Mouse (Mus musculus) E14TG2a.4 (cell line): Measurements from ENCODE around the gene Chmp2a.

Source experiments
- H3K27me3 ChIP-seq: 2 replicates; pipeline ENCODE4 v1.6.1; 2014; ENCODE audit warnings: low read length, control low read depth; ENCODE audit not compliant: insufficient read depth
- H3K36me3 ChIP-seq: 2 replicates; pipeline ENCODE4 v1.6.1; 2014; ENCODE audit warnings: low read length, control low read depth; ENCODE audit not compliant: insufficient read depth
- H3K4me1 ChIP-seq: replicated peaks from 2 replicates; pipeline ENCODE4 v1.6.1; 2014; ENCODE audit warnings: low read depth, low read length, control low read depth
- H3K4me3 ChIP-seq: replicated peaks from 2 replicates; pipeline ENCODE4 v1.5.1; 2014; ENCODE audit warnings: mild to moderate bottlenecking, low read length
- H3K9me3 ChIP-seq: 2 replicates; pipeline ENCODE4 v1.6.1; 2014; ENCODE audit warnings: low read length, control low read depth
- CTCF ChIP-seq: conservative IDR thresholded peaks from 2 replicates; pipeline ENCODE4 v1.5.1; 2014; ENCODE audit warnings: low read length
- NANOG ChIP-seq: IDR thresholded peaks from 2 replicates; pipeline ENCODE4 v1.6.1; 2014; ENCODE audit warnings: borderline replicate concordance, low read length, mixed read lengths
- POU5F1 ChIP-seq: IDR thresholded peaks from 2 replicates; pipeline ENCODE4 v1.6.1; 2014; ENCODE audit warnings: low read length, borderline replicate concordance

The Chmp2a gene

DNA sequence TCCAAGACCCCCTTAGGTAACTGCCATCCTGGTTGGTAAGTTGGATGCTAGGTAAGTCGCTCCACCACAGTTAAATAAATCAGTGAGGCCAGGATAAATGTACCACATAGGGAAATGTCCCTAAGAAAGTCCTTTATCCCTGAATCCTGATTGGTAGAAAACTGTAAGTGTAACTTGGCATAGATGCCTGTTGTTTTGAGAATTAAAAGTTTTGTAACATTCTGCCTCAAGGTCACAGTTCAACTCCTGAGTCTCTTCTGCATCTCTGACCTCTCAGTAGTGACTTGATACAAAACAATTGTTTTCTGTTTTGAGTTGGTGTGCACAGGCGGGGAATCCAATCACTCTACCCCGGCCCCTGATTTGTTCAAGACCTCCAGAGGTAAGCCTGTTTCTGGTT is 35.8 kb downstream of the Chmp2a start, which contains the start of gene Trim28:
Gene Trim28 (plus strand): TSS at position 264 of the 400 bp plus-strand sequence.
- TF ChIP-seq POU5F1 (no peak), CTCF (no peak), NANOG (no peak)
- Histone ChIP-seq H3K36me3 (peaks cover 2% of the 10 kb centered on the region), H3K4me3 (no peak within 1 kb of the TSS), H3K27me3 (no peaks in the 10 kb centered on the region), H3K4me1 (peaks cover 11% of the 10 kb centered on the region), H3K9me3 (no peaks in the 10 kb centered on the region)

DNA sequence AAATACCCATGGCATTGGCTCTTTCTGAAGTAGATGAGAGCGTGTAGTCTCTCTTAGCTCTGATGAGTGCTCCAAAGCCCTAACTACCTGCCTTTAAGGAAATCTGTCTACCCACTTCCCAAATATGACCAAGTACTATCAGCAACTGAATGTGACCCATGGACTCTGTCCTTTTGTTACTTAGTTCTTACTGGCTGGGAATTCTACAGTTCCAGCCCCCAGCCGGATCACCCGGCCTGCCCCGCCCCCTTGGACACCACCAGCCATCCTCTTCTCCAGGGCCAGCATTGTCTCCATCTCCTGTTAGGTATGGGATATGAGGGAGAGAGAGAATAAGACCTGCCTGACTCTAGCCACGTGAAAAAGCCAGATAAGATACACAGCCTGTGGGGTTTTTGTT is 36.6 kb downstream of the Chmp2a start, which contains the start of gene Slc27a5:
Gene Slc27a5 (minus strand): TSS at position 140 of the 400 bp plus-strand sequence.
- no peak for TF ChIP-seq CTCF
- TF ChIP-seq POU5F1: no peak
- TF ChIP-seq NANOG: no peak
- Histone ChIP-seq H3K9me3 (no peaks in the 10 kb centered on the region), H3K36me3 (no peaks in the 10 kb centered on the region; the same call in 1 of the 2 replicates), H3K4me1 (peaks cover 11% of the 10 kb centered on the region), H3K4me3 (no peak within 1 kb of the TSS), H3K27me3 (no peaks in the 10 kb centered on the region)

DNA sequence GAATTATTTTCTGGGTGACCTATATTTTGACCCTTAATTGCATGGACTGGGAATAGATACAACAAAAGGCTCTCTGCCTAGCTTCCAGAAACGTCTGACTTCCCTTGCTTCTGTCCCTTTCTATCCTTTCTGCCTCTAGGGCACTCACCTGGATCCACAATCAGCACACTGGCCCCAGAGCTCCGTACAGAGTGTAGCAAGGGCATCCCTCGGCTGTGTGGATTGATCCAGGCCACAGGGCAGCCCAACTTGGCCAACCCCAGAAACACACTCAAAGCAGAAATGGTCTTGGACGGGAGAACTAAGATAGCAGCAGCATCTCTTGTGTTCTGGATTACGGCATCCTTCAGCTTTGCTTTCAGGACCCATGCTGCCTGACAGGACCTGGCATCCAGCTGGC is 37.4 kb downstream of the Chmp2a start:
- Histone ChIP-seq H3K36me3 (no peaks in the 10 kb centered on the region), H3K9me3 (no peaks in the 10 kb centered on the region), H3K4me1 (peaks cover 11% of the 10 kb centered on the region), H3K4me3 (no peak overlapping the region), H3K27me3 (no peaks in the 10 kb centered on the region)
- TF ChIP-seq NANOG (no peak), CTCF (no peak), POU5F1 (no peak)

DNA sequence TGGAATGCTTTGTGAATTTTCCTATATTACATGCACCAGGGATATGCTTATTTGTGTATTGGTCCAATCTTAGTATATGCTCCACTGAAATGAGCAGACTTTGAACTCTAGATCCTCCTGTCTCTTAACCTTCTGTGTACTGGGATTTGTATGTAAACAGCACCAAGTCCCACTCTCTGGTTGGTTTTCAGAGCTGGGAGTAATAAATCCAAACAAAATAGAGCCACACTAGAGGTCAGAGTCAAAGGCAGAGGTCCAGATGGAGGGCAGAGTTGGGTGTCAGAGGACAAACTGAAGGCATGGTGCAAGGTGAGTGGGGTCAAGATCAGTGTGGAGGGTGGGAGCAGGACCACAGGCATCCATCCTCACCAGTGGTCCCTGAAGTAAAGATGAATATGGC is 38.7 kb downstream of the Chmp2a start:
- peaks cover 11% of the 10 kb centered on the region for H3K4me1 ChIP-seq
- no peaks in the 10 kb centered on the region for H3K27me3 ChIP-seq
- no peaks in the 10 kb centered on the region for H3K36me3 ChIP-seq
- TF ChIP-seq POU5F1 (no peak), NANOG (no peak), CTCF (no peak)
- no peak overlapping the region for H3K4me3 ChIP-seq
- H3K9me3 ChIP-seq: no peaks in the 10 kb centered on the region

DNA sequence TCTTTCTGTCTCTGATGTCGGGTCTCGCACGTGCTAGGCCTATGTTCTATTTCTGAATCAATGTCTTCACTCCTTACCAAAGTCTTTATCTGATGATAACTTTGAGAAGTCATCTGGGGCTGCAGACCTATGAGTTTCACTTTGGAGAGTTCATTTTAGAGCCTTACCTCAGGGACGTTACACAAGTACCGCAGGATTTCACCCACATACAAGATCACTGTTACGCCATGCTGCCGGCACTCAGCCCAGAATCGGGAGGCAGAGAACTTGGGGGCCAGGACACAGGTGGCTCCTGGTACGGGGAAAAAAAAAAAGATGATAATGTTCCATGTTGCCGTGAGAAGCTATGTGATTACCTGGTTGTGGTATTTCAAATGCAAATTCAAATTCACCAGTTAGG is 41.5 kb downstream of the Chmp2a start:
- peaks cover 17% of the 10 kb centered on the region for H3K4me1 ChIP-seq
- no peak for TF ChIP-seq NANOG
- no peak for TF ChIP-seq CTCF
- no peak for TF ChIP-seq POU5F1
- H3K36me3 ChIP-seq: no peaks in the 10 kb centered on the region
- H3K9me3 ChIP-seq: no peaks in the 10 kb centered on the region
- H3K27me3 ChIP-seq: no peaks in the 10 kb centered on the region
- no peak overlapping the region for H3K4me3 ChIP-seq

GRCm38 (mm10) chr7:12992222-12992621 is 42.4 kb downstream of the Chmp2a start:
- TF ChIP-seq POU5F1 (no peak), CTCF (peak; percentile 90), NANOG (no peak)

GRCm38 (mm10) chr7:12987409-12988189 is 47.0 kb downstream of the Chmp2a start:
- Histone ChIP-seq H3K9me3 (no peaks in the 10 kb centered on the region), H3K27me3 (no peaks in the 10 kb centered on the region), H3K4me1 (peaks cover 22% of the 10 kb centered on the region), H3K36me3 (peaks cover 13% of the 10 kb centered on the region), H3K4me3 (no peak overlapping the region)
- TF ChIP-seq CTCF (no peak), POU5F1 (no peak), NANOG (no peak)

More at GRCm38 (mm10) chr7:12992222-12992621, 42.4 kb downstream of the Chmp2a start:
- H3K4me1 ChIP-seq: peaks cover 17% of the 10 kb centered on the region
- no peaks in the 10 kb centered on the region for H3K27me3 ChIP-seq
- no peaks in the 10 kb centered on the region for H3K36me3 ChIP-seq
- no peak overlapping the region for H3K4me3 ChIP-seq
- H3K9me3 ChIP-seq: no peaks in the 10 kb centered on the region

GRCm38 (mm10) chr7:12986906-12987305 is 47.7 kb downstream of the Chmp2a start:
- Histone ChIP-seq H3K36me3 (peaks cover 20% of the 10 kb centered on the region), H3K9me3 (no peaks in the 10 kb centered on the region), H3K4me1 (peaks cover 29% of the 10 kb centered on the region), H3K27me3 (no peaks in the 10 kb centered on the region), H3K4me3 (no peak overlapping the region)
- TF ChIP-seq CTCF (no peak), NANOG (no peak), POU5F1 (no peak)
